11 mouse cellular contexts compared by ENCODE assay signal in genomic region chr11:77836290-77836689, GRCm38 (mm10). TPM values are rescaled to one million over a fixed set of nuclear protein-coding genes. Genes with fewer than 3 reads are reported as not detected.
DNase-seq lines count a peak whose midpoint lies in the region; ATAC-seq and TF ChIP-seq lines count a peak whose summit lies in the region.
"Had no signal": no experiment of that assay in that cellular context is flagged by ENCODE, and none has a peak within 500 bp of the region (broad histone marks: within the 10 kb centered on the region; RNA-seq: fewer than 3 reads in every experiment).

No protein-coding gene starts in this region.

- no peak for TF ChIP-seq EP300 in stomach, postnatal 0 days (optimal IDR thresholded peaks at IDR 0.05)

- no peak overlapping the region for H3K9ac ChIP-seq in hindbrain, embryonic 11.5 days (ENCODE audit: low read depth, low read length)
- no peak overlapping the region for H3K9ac ChIP-seq in midbrain, embryonic 11.5 days (ENCODE audit: low read length)
- H3K9ac ChIP-seq in limb, embryonic 12.5 days (replicated peaks): no peak overlapping the region; the same call in 1 of the 2 replicates
- no peak overlapping the region for H3K9ac ChIP-seq in stomach, postnatal 0 days (ENCODE audit: low read length)
- H3K9ac ChIP-seq: liver, embryonic 15.5 days had no signal

- no peak for TF ChIP-seq CTCF in stomach, postnatal 0 days (IDR thresholded peaks at IDR 0.05; ENCODE audit: low read depth)

- 76% methylated on average over 5 of the region's 5 CpGs for WGBS in hindbrain, embryonic 10.5 days
- 65% methylated on average over 5 of the region's 5 CpGs for WGBS in hindbrain, embryonic 11.5 days
- 80% methylated on average over 5 of the region's 5 CpGs for WGBS in midbrain, embryonic 10.5 days
- WGBS in midbrain, embryonic 11.5 days: 82% methylated on average over 5 of the region's 5 CpGs
- 60% methylated on average over 5 of the region's 5 CpGs for WGBS in limb, embryonic 12.5 days
- 75% methylated on average over 5 of the region's 5 CpGs for WGBS in stomach, postnatal 0 days

- H3K4me2 ChIP-seq in hindbrain, embryonic 11.5 days (replicated peaks; ENCODE audit: low read depth, low read length): no peak overlapping the region
- H3K4me2 ChIP-seq in midbrain, embryonic 11.5 days: no peak overlapping the region
- H3K4me2 ChIP-seq in limb, embryonic 12.5 days: no peak overlapping the region
- H3K4me2 ChIP-seq in stomach, postnatal 0 days (replicated peaks; ENCODE audit: low read depth): no peak overlapping the region
- H3K4me2 ChIP-seq: liver, embryonic 15.5 days had no signal

- H3K27me3 ChIP-seq in hindbrain, embryonic 10.5 days (ENCODE audit: insufficient read depth, poor library complexity, severe bottlenecking): peaks cover 22% of the 10 kb centered on the region
- H3K27me3 ChIP-seq in hindbrain, embryonic 11.5 days (ENCODE audit: control insufficient read depth, insufficient read depth, low read length): no peaks in the 10 kb centered on the region
- peaks cover 1% of the 10 kb centered on the region for H3K27me3 ChIP-seq in midbrain, embryonic 10.5 days (ENCODE audit: low read depth, poor library complexity, severe bottlenecking)
- no peaks in the 10 kb centered on the region for H3K27me3 ChIP-seq in midbrain, embryonic 11.5 days (ENCODE audit: control insufficient read depth, insufficient read depth, low read length)
- peaks cover 13% of the 10 kb centered on the region; the same call in 1 of the 2 replicates for H3K27me3 ChIP-seq in limb, embryonic 12.5 days
- no peaks in the 10 kb centered on the region for H3K27me3 ChIP-seq in stomach, postnatal 0 days (ENCODE audit: control insufficient read depth, insufficient read depth, low read length)
- H3K27me3 ChIP-seq: CH12.LX; liver, embryonic 15.5 days had no signal

- H3K4me3 ChIP-seq in hindbrain, embryonic 10.5 days: no peak overlapping the region
- H3K4me3 ChIP-seq in hindbrain, embryonic 11.5 days (ENCODE audit: low read depth, low read length): no peak overlapping the region
- H3K4me3 ChIP-seq in midbrain, embryonic 10.5 days: no peak overlapping the region
- no peak overlapping the region for H3K4me3 ChIP-seq in midbrain, embryonic 11.5 days (ENCODE audit: low read depth, low read length)
- H3K4me3 ChIP-seq in limb, embryonic 12.5 days (replicated peaks): no peak overlapping the region
- no peak overlapping the region for H3K4me3 ChIP-seq in stomach, postnatal 0 days (ENCODE audit: low read depth, low read length)
- H3K4me3 ChIP-seq: liver, embryonic 15.5 days had no signal

- DNase-seq in hindbrain, embryonic 10.5 days (ENCODE audit: low spot score): no peak
- DNase-seq in hindbrain, embryonic 11.5 days (ENCODE audit: low spot score): no peak
- no peak for DNase-seq in midbrain, embryonic 10.5 days (ENCODE audit: low spot score)
- DNase-seq in midbrain, embryonic 11.5 days (ENCODE audit: low spot score, missing footprints): no peak
- DNase-seq in stomach, postnatal 0 days (ENCODE audit: low spot score): no peak
- no peak for DNase-seq in layer of hippocampus, adult 11-12 months (ENCODE audit: low spot score)
- DNase-seq: cerebellum, adult 9-11 months had no signal

- no peak for ATAC-seq in hindbrain, embryonic 11.5 days (ENCODE audit: low FRiP score)
- ATAC-seq in midbrain, embryonic 11.5 days (ENCODE audit: low FRiP score): no peak
- ATAC-seq in limb, embryonic 12.5 days (ENCODE audit: insufficient number of reproducible peaks, insufficient read depth, low FRiP score, low TSS enrichment, low read depth): no peak
- ATAC-seq in stomach, postnatal 0 days (ENCODE audit: low FRiP score, low TSS enrichment): no peak
- ATAC-seq: hindbrain, postnatal 0 days had no signal

- H3K36me3 ChIP-seq in hindbrain, embryonic 10.5 days: peaks cover 86% of the 10 kb centered on the region
- H3K36me3 ChIP-seq in hindbrain, embryonic 11.5 days (ENCODE audit: control insufficient read depth, insufficient read depth, low read length): no peaks in the 10 kb centered on the region
- peaks cover 86% of the 10 kb centered on the region for H3K36me3 ChIP-seq in midbrain, embryonic 10.5 days
- peaks cover 2% of the 10 kb centered on the region for H3K36me3 ChIP-seq in midbrain, embryonic 11.5 days (ENCODE audit: control insufficient read depth, insufficient read depth, low read length)
- H3K36me3 ChIP-seq in limb, embryonic 12.5 days: peaks cover 79% of the 10 kb centered on the region
- H3K36me3 ChIP-seq in stomach, postnatal 0 days (ENCODE audit: control insufficient read depth, insufficient read depth, low read length): peaks cover 10% of the 10 kb centered on the region; the same call in 1 of the 2 replicates

- H3K4me1 ChIP-seq in hindbrain, embryonic 10.5 days (replicated peaks): peaks cover 19% of the 10 kb centered on the region
- no peaks in the 10 kb centered on the region for H3K4me1 ChIP-seq in hindbrain, embryonic 11.5 days (replicated peaks; ENCODE audit: control insufficient read depth, insufficient read depth, low read length)
- peaks cover 20% of the 10 kb centered on the region for H3K4me1 ChIP-seq in midbrain, embryonic 10.5 days
- no peaks in the 10 kb centered on the region for H3K4me1 ChIP-seq in midbrain, embryonic 11.5 days (ENCODE audit: control insufficient read depth, insufficient read depth, low read length)
- peaks cover 34% of the 10 kb centered on the region for H3K4me1 ChIP-seq in limb, embryonic 12.5 days (replicated peaks)
- H3K4me1 ChIP-seq in stomach, postnatal 0 days (replicated peaks; ENCODE audit: control insufficient read depth, insufficient read depth): no peaks in the 10 kb centered on the region
- H3K4me1 ChIP-seq: liver, embryonic 15.5 days had no signal

- H3K27ac ChIP-seq in hindbrain, embryonic 10.5 days: 0 out of 2 replicates have a peak overlapping the region, but pooled peaks have one; percentile 26
- no peak overlapping the region for H3K27ac ChIP-seq in hindbrain, embryonic 11.5 days (ENCODE audit: low read depth, low read length)
- H3K27ac ChIP-seq in midbrain, embryonic 10.5 days (replicated peaks): peak overlapping the region; percentile 38
- H3K27ac ChIP-seq in midbrain, embryonic 11.5 days (ENCODE audit: low read depth, low read length): no peak overlapping the region
- H3K27ac ChIP-seq in limb, embryonic 12.5 days: peak overlapping the region; percentile 72
- H3K27ac ChIP-seq in stomach, postnatal 0 days (replicated peaks): peak overlapping the region; percentile 63
- H3K27ac ChIP-seq: hindbrain, postnatal 0 days; liver, embryonic 15.5 days had no signal

- peaks cover 4% of the 10 kb centered on the region; the same call in 1 of the 2 replicates for H3K9me3 ChIP-seq in hindbrain, embryonic 10.5 days
- H3K9me3 ChIP-seq in hindbrain, embryonic 11.5 days (ENCODE audit: control insufficient read depth, low read length): no peaks in the 10 kb centered on the region
- no peaks in the 10 kb centered on the region for H3K9me3 ChIP-seq in midbrain, embryonic 10.5 days (replicated peaks)
- no peaks in the 10 kb centered on the region for H3K9me3 ChIP-seq in midbrain, embryonic 11.5 days (ENCODE audit: control insufficient read depth, low read length)
- H3K9me3 ChIP-seq in limb, embryonic 12.5 days: 0 out of 2 replicates have a peak, but pooled peaks cover 4% of the 10 kb centered on the region
- H3K9me3 ChIP-seq in stomach, postnatal 0 days (ENCODE audit: control insufficient read depth, low read length): no peaks in the 10 kb centered on the region
- H3K9me3 ChIP-seq: liver, embryonic 15.5 days had no signal

RNA-seq across cellular contexts. Expression of gene Gm10277, which starts 48.7 kb away (rescaled TPM):
- polyA plus RNA-seq in hindbrain, embryonic 10.5 days (2016; fragmentation: Nextera tagmentation; extraction: Ambion mirVana): 1.5 and 2.0 TPM in 2 replicates
- 0.74 and 0.96 TPM in 2 replicates for polyA plus RNA-seq in hindbrain, embryonic 11.5 days (2014; fragmentation: Nextera tagmentation; extraction: Ambion mirVana)
- polyA plus RNA-seq in midbrain, embryonic 10.5 days (2016; fragmentation: Nextera tagmentation; extraction: Ambion mirVana): 1.4 and 1.5 TPM in 2 replicates
- polyA plus RNA-seq in midbrain, embryonic 11.5 days (2014; fragmentation: Nextera tagmentation; extraction: Ambion mirVana): 0.65 and 0.79 TPM in 2 replicates
- 1.9 and 2.6 TPM in 2 replicates for polyA plus RNA-seq in limb, embryonic 12.5 days (2016; fragmentation: Nextera tagmentation; extraction: Ambion mirVana)
- polyA plus RNA-seq in stomach, postnatal 0 days (2015; fragmentation: Nextera tagmentation; extraction: Ambion mirVana): 0.40 TPM in 2 replicates

RNA-seq across cellular contexts. Expression of gene Pipox, which starts 57.6 kb away (rescaled TPM):
- 7.3 and 13.1 TPM in 2 replicates for polyA plus RNA-seq in hindbrain, embryonic 10.5 days (2016; fragmentation: Nextera tagmentation; extraction: Ambion mirVana)
- 7.6 and 8.6 TPM in 2 replicates for polyA plus RNA-seq in hindbrain, embryonic 11.5 days (2014; fragmentation: Nextera tagmentation; extraction: Ambion mirVana)
- polyA plus RNA-seq in midbrain, embryonic 10.5 days (2016; fragmentation: Nextera tagmentation; extraction: Ambion mirVana): 9.0 and 16.5 TPM in 2 replicates
- 12.1 and 12.6 TPM in 2 replicates for polyA plus RNA-seq in midbrain, embryonic 11.5 days (2014; fragmentation: Nextera tagmentation; extraction: Ambion mirVana)
- 0.41 and 0.66 TPM in 2 replicates for polyA plus RNA-seq in limb, embryonic 12.5 days (2016; fragmentation: Nextera tagmentation; extraction: Ambion mirVana)
- 8.4 and 10.1 TPM in 2 replicates for polyA plus RNA-seq in stomach, postnatal 0 days (2015; fragmentation: Nextera tagmentation; extraction: Ambion mirVana)

Comparison
In these comparisons a context has a peak if more than half of its experiments do, and no peak if none do; other contexts are left out.
1. H3K27ac ChIP-seq: peak in hindbrain, embryonic 10.5 days (single experiment), midbrain, embryonic 10.5 days (single experiment), limb, embryonic 12.5 days (single experiment) and stomach, postnatal 0 days (single experiment); none in hindbrain, embryonic 11.5 days (single experiment) and midbrain, embryonic 11.5 days (single experiment).